Mouse (Mus musculus) heart, adult 9 months (tissue): ENCODE measurements at regions not wholly inside any gene's neighbourhood (a gene's known extent, or its start where the extent isn't known, plus 50 kb on each side); places are given as distances from the start of the nearest gene placed in this dataset.
"Not testable (repeated sequence)": the region's sequence is repeated elsewhere in the genome, so short reads cannot be mapped to it uniquely, and the experiment has no call there.

Experiments used
- DNase-seq, 2 experiments: peaks; one replicate each; pipeline ENCODE4 v3.0.0; 2022; ENCODE audit warnings: low spot score in 2 of 2

- no peak for DNase-seq
Measured at GRCm38 (mm10) chr8:12451857-12452256, 56.8 kb downstream of the Sox1 start.

GRCm38 (mm10) chr8:12455376-12455775 is 60.3 kb downstream of the Sox1 start:
- DNase-seq, result not testable (repeated sequence)

DNA sequence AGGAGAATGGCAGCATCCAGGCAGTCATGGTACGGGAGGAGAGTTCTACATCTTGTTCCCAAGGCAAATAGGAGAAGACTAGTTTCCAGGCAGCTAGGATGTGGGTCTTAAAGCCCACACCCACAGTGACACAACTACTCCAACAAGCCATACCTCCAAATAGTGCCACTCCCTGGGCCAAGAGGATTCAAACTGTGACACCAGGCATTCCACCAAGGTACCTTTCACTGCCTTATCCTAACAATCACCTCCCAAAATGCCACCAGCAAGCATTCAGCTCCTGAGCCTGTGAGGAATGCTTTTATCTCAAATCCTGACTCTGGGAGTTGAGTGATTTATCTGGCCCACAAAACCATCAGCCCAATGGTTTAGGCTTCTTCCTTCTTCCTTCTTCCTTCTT is 61.2 kb downstream of the Sox1 start:
- DNase-seq, result no peak

DNA sequence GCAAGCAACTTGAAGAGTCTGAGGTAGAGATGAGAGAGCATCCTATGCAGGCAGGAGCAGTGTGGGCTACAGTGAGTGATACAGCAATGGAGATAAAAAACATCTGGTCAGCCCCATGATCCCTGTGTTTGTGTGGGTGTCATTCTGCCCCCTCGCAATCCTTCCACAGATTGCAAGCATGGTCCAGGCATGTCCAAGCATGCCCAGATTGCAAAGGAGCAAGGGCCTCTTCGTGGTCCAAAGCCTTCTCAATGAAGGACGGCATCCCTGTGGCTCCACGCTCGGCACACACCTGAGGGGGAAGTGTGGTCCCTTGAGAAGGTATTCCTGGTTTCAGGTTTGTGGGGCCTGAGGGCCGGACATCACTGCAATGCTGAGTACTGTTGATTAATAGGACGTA is 61.9 kb downstream of the Sox1 start:
- no peak for DNase-seq

- no peak for DNase-seq
Measured at GRCm38 (mm10) chr8:12466845-12467244, 71.8 kb downstream of the Sox1 start.

- DNase-seq, result no peak
Measured at GRCm38 (mm10) chr8:12467386-12468326, 72.6 kb downstream of the Sox1 start.

GRCm38 (mm10) chr8:12477449-12478401 is 82.6 kb downstream of the Sox1 start:
- DNase-seq, result no peak

- DNase-seq, result no peak
Measured at GRCm38 (mm10) chr8:12481918-12482317, 86.8 kb downstream of the Sox1 start.

GRCm38 (mm10) chr8:12483551-12483950 is 88.5 kb downstream of the Sox1 start:
- no peak for DNase-seq

- no peak for DNase-seq
Measured at GRCm38 (mm10) chr8:12485326-12485725, 87.5 kb upstream of the Spaca7 start.

DNA sequence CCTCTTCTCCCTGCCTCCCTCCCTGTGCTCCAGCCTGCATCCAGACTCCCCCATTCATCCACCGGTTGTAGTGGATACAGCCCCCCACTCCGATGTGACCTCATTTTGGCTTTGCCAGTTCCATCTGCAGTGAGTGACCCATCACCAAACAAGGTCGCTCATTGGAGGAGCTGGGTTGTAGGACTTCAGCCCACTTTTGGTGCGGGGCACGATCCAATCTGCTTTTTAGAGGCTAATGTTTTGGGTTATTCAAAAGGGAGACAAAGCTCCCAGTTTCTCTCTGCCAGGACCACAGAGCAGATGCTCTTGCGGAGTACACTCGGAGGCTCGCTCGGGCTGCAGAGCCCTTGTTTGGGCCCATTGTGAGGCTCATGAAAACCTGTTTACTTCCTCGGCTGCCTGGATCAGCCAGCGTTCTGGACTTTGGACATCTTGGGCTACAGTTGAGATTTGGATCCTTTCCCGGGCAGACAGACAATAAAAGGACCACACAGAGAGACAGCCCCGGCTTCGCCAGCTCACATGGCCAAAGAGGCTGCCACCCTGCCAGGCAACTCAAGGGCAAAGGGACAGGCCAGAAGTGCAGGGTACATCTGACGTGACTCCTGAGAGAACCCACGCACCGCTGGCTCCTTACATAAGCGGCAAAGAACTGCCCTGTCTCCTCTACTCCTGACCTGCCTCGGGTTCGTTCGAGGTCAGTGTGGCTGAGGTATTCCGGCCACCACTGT is 86.3 kb upstream of the Spaca7 start:
- DNase-seq, result peak; percentile 29 to 61

- no peak for DNase-seq
Measured at GRCm38 (mm10) chr8:12487201-12487600, 85.6 kb upstream of the Spaca7 start.

DNA sequence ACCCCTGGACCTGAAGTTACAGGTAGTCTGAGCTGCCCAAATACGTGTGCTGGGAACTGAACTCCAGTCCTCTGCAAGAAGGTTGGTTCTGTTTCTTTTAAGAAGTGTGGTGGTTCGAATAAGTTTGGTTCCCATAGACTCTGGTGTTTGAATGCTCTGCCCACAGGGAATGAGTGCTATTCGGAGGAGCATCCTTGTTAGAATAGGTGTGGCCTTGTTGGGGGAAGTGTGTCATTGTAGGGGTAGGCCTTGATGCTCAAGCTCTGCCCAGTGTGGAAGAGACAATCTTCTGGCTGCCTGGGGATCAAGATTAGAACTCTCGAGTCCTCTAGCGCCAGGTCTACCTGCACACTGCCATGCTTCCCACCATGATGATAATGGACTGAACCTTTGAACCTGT is 83.6 kb upstream of the Spaca7 start:
- DNase-seq, result no peak

- DNase-seq, result no peak
Measured at GRCm38 (mm10) chr8:12491472-12491871, 81.4 kb upstream of the Spaca7 start.

DNA sequence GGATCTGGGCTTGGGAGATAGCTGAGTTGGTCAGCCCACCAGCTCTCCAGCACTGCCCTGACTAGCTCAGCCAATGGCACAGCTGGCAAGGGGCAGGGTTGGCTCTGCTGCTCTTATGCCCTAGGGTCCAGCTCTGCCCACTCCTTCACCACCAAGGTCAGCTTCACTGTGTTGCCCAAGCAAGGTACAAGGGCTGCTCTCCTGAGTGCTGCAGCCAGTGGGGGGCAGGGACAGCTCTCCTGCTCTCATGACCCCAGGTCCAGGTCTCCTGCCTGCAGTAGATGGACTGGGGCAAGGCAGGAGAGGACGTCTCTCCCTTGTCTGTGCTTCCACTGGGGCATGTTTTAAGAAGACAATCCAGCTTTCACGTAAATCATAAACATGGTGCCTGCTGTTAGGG is 80.4 kb upstream of the Spaca7 start:
- DNase-seq, result no peak

- no peak for DNase-seq
Measured at GRCm38 (mm10) chr8:12494559-12494958, 78.3 kb upstream of the Spaca7 start.

- no peak for DNase-seq
Measured at GRCm38 (mm10) chr8:12497420-12497819, 75.4 kb upstream of the Spaca7 start.

DNA sequence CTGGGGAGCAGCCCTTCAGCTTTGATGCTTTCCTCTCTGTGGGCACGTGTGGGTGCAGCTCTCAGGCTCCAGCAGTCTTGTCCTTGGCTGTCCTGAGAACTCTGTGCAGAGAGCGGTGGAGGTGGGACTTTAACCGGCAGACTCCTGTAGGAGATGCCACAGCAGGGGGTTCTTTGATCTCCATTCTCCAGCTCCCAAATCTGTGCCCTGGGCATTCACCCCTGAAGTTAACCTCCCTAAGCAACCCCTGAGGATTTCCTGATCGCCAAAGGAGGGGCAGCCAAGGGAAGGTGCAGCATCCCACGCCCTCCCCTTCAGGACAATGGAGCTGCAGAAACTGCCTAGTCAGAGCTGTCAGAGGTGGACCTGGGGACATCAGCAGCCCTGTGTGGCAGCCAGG is 73.2 kb upstream of the Spaca7 start:
- no peak for DNase-seq

GRCm38 (mm10) chr8:12500291-12500690 is 72.5 kb upstream of the Spaca7 start:
- no peak for DNase-seq

DNA sequence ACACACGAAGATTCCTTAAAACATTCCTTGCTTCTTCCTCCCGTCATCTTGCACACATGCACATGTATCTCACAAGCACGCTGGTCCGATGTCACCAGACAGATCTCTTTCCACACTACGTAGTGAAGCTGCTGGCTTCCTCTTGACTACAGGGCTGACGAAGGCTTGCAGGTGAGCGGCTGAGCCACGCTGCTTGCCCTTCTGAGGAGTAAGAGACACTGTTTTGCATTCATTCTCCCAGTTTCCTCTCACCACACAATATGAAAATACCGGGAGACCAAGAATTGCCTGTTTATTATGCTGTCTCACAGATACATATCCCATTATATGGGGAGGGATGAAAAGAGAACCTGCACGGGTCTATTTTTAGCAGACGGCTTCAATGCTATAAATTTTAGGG is 71.0 kb upstream of the Spaca7 start:
- DNase-seq, result no peak

- DNase-seq, result no peak
Measured at GRCm38 (mm10) chr8:12502321-12502775, 70.5 kb upstream of the Spaca7 start.

DNA sequence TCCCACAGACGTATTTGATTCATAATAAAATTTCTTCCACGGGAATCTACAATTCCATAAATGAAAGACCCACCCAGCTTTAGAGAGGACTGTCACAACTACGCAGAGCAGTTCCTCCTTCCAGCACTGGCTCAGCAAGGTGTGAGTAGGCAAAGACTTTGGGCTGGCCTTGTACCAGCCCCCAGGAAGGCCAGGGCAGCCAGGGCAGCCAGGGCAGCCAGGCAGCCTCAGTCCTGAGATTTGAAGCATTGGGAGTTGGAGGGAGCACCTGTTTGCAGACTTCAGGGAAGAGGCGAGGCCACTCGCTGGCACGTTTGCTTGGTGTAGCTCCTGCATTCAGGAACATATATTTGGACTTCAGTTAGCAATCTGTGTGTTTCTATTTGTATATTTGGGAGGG is 70.0 kb upstream of the Spaca7 start:
- no peak for DNase-seq
